ENCODE assay signal across 23 mouse cellular contexts in genomic region chr13:97489029-97489428, GRCm38 (mm10).
A peak's percentile ranks its signal among the peaks of the same experiment; 100 is the strongest.
DNase-seq lines count a peak whose midpoint lies in the region; ATAC-seq and TF ChIP-seq lines count a peak whose summit lies in the region.
"Had no signal": no experiment of that assay in that cellular context is flagged by ENCODE, and none has a peak within 500 bp of the region (broad histone marks: within the 10 kb centered on the region; RNA-seq: fewer than 3 reads in every experiment).

No protein-coding gene starts in this region.

- H3K4me3 ChIP-seq in midbrain, embryonic 11.5 days (ENCODE audit: low read depth, low read length): no peak overlapping the region
- H3K4me3 ChIP-seq in midbrain, postnatal 0 days (ENCODE audit: low read depth, low read length): no peak overlapping the region
- peak overlapping the region; percentile 96 for H3K4me3 ChIP-seq in E14TG2a.4 (replicated peaks; ENCODE audit: low read length)
- no peak overlapping the region for H3K4me3 ChIP-seq in midbrain, embryonic 16.5 days (ENCODE audit: low read depth, low read length)
- H3K4me3 ChIP-seq: forebrain, embryonic 13.5 days; heart, adult 2 months; lung, embryonic 15.5 days; midbrain, embryonic 12.5 days had no signal

- peak; percentile 83 for DNase-seq in midbrain, embryonic 11.5 days (ENCODE audit: low spot score, missing footprints)
- DNase-seq in midbrain, postnatal 0 days (ENCODE audit: low spot score): no peak
- DNase-seq in R1 (ENCODE audit: low read depth, low spot score): peak; percentile 85
- no peak for DNase-seq in adrenal gland, postnatal 25 days
- no peak for DNase-seq in neural tube, embryonic 10.5 days (ENCODE audit: extremely low spot score, low spot score)
- no peak for DNase-seq in cerebellum, postnatal 10 days
- DNase-seq: adrenal gland, adult 8-10 months; cerebellum, adult 9-11 months; gastrocnemius, postnatal 25 days; heart, adult 2 months; heart, postnatal 4 days; lung, postnatal 4 days; right cerebral cortex, postnatal 14 days; spleen, adult 18-20 months; thymus, adult 2 months had no signal

- 38% methylated on average over 5 of the region's 5 CpGs for WGBS in midbrain, embryonic 11.5 days
- 30% methylated on average over 5 of the region's 5 CpGs for WGBS in midbrain, postnatal 0 days
- 28% methylated on average over 5 of the region's 5 CpGs for WGBS in midbrain, embryonic 16.5 days

- no peak overlapping the region for H3K27ac ChIP-seq in midbrain, embryonic 11.5 days (ENCODE audit: low read depth, low read length)
- no peak overlapping the region for H3K27ac ChIP-seq in midbrain, postnatal 0 days (ENCODE audit: low read depth, low read length)
- no peak overlapping the region for H3K27ac ChIP-seq in midbrain, embryonic 16.5 days (ENCODE audit: low read length)
- H3K27ac ChIP-seq: forebrain, embryonic 13.5 days; heart, adult 2 months; kidney, postnatal 0 days; liver, embryonic 14.5 days; lung, embryonic 15.5 days had no signal

- no peak for TF ChIP-seq CTCF in midbrain, postnatal 0 days (IDR thresholded peaks at IDR 0.05)
- no peak for TF ChIP-seq CTCF in E14TG2a.4 (conservative IDR thresholded peaks at IDR 0.05; ENCODE audit: low read length)

- no peaks in the 10 kb centered on the region for H3K9me3 ChIP-seq in midbrain, embryonic 11.5 days (ENCODE audit: control insufficient read depth, low read length)
- no peaks in the 10 kb centered on the region for H3K9me3 ChIP-seq in midbrain, postnatal 0 days (ENCODE audit: low read length)
- H3K9me3 ChIP-seq in E14TG2a.4 (ENCODE audit: low read length): no peaks in the 10 kb centered on the region
- H3K9me3 ChIP-seq in midbrain, embryonic 16.5 days (replicated peaks; ENCODE audit: control insufficient read depth, low read length, poor library complexity, severe bottlenecking): no peaks in the 10 kb centered on the region
- H3K9me3 ChIP-seq: forebrain, embryonic 13.5 days; lung, embryonic 15.5 days; midbrain, embryonic 12.5 days had no signal

- H3K36me3 ChIP-seq in midbrain, embryonic 11.5 days (ENCODE audit: control insufficient read depth, insufficient read depth, low read length): no peaks in the 10 kb centered on the region
- H3K36me3 ChIP-seq in midbrain, postnatal 0 days (ENCODE audit: insufficient read depth, low read length): no peaks in the 10 kb centered on the region
- H3K36me3 ChIP-seq in E14TG2a.4 (ENCODE audit: insufficient read depth, low read length): peaks cover 99% of the 10 kb centered on the region
- H3K36me3 ChIP-seq in midbrain, embryonic 16.5 days (ENCODE audit: control insufficient read depth, insufficient read depth, low read length): no peaks in the 10 kb centered on the region
- H3K36me3 ChIP-seq: lung, embryonic 15.5 days; midbrain, embryonic 12.5 days had no signal

- H3K27me3 ChIP-seq in midbrain, embryonic 11.5 days (ENCODE audit: control insufficient read depth, insufficient read depth, low read length): no peaks in the 10 kb centered on the region; the same call in 1 of the 2 replicates
- H3K27me3 ChIP-seq in midbrain, postnatal 0 days (ENCODE audit: insufficient read depth, low read length): no peaks in the 10 kb centered on the region
- no peaks in the 10 kb centered on the region for H3K27me3 ChIP-seq in E14TG2a.4 (ENCODE audit: insufficient read depth, low read length)
- H3K27me3 ChIP-seq in midbrain, embryonic 16.5 days (ENCODE audit: control insufficient read depth, insufficient read depth, low read depth, low read length): no peaks in the 10 kb centered on the region
- H3K27me3 ChIP-seq: forebrain, embryonic 13.5 days; lung, embryonic 15.5 days had no signal

- 0 out of 2 replicates have a peak, but pooled peaks cover 8% of the 10 kb centered on the region for H3K4me1 ChIP-seq in midbrain, embryonic 11.5 days (ENCODE audit: control insufficient read depth, insufficient read depth, low read length)
- H3K4me1 ChIP-seq in midbrain, postnatal 0 days (ENCODE audit: insufficient read depth, low read length): no peaks in the 10 kb centered on the region
- peaks cover 82% of the 10 kb centered on the region for H3K4me1 ChIP-seq in E14TG2a.4 (replicated peaks; ENCODE audit: low read depth, low read length)
- H3K4me1 ChIP-seq in midbrain, embryonic 16.5 days (ENCODE audit: control insufficient read depth, insufficient read depth, low read length): peaks cover 25% of the 10 kb centered on the region

- H3K4me2 ChIP-seq in midbrain, embryonic 11.5 days: no peak overlapping the region
- H3K4me2 ChIP-seq in midbrain, postnatal 0 days (ENCODE audit: low read depth, low read length, poor library complexity, severe bottlenecking): no peak overlapping the region
- no peak overlapping the region for H3K4me2 ChIP-seq in midbrain, embryonic 16.5 days (ENCODE audit: low read length)
- H3K4me2 ChIP-seq: forebrain, embryonic 13.5 days; midbrain, embryonic 12.5 days had no signal

- H3K9ac ChIP-seq in midbrain, embryonic 11.5 days (ENCODE audit: low read length): no peak overlapping the region
- no peak overlapping the region for H3K9ac ChIP-seq in midbrain, postnatal 0 days (replicated peaks; ENCODE audit: low read length, poor library complexity, severe bottlenecking)
- H3K9ac ChIP-seq in midbrain, embryonic 16.5 days (ENCODE audit: low read depth, low read length): no peak overlapping the region
- H3K9ac ChIP-seq: forebrain, embryonic 13.5 days; liver, embryonic 14.5 days; lung, embryonic 15.5 days; midbrain, embryonic 12.5 days had no signal

- ATAC-seq in midbrain, embryonic 11.5 days (ENCODE audit: low FRiP score): 0 out of 2 replicates have a peak, but pooled peaks have one; percentile 19
- ATAC-seq in midbrain, postnatal 0 days (ENCODE audit: low FRiP score): no peak
- peak; percentile 29; the same call in 1 of the 2 replicates for ATAC-seq in midbrain, embryonic 16.5 days
- ATAC-seq: CD4-positive, CD25-positive, alpha-beta regulatory T cell, adult 4 months; forebrain, embryonic 13.5 days had no signal

Comparison
In these comparisons a context has a peak if more than half of its experiments do, and no peak if none do; other contexts are left out.
1. DNase-seq: peak in midbrain, embryonic 11.5 days (single experiment) and R1 (single experiment); none in midbrain, postnatal 0 days (single experiment), adrenal gland, postnatal 25 days (single experiment), neural tube, embryonic 10.5 days (single experiment) and cerebellum, postnatal 10 days (0 of 2).